Mouse (Mus musculus) adrenal gland, adult 2 months (tissue): ENCODE results near the gene 1700016D06Rik. TPM values are rescaled to one million over a fixed set of nuclear protein-coding genes. Genes with fewer than 3 reads are reported as not detected.
A peak's percentile ranks its signal among the peaks of the same experiment; 100 is the strongest.
"Not testable (repeated sequence)": the region's sequence is repeated elsewhere in the genome, so short reads cannot be mapped to it uniquely, and the experiment has no call there.

Source experiments
- DNase-seq: peaks from one replicate; pipeline ENCODE4 v3.0.0; 2021
- polyA plus RNA-seq: library from polyadenylated mRNA; depleted of rRNA; stranded (reverse); fragments of >200 nt; gene quantifications from 2 replicates; pipeline ENCODE4 v1.2.3, GENCODE M21; 2012
- total RNA-seq, 2 experiments: library from RNA; stranded (reverse); gene quantifications; 2 replicates each; pipeline ENCODE4 v1.2.3; 2021

Gene 1700016D06Rik
- total and polyA plus RNA-seq, 3 experiments, result not detected

DNA sequence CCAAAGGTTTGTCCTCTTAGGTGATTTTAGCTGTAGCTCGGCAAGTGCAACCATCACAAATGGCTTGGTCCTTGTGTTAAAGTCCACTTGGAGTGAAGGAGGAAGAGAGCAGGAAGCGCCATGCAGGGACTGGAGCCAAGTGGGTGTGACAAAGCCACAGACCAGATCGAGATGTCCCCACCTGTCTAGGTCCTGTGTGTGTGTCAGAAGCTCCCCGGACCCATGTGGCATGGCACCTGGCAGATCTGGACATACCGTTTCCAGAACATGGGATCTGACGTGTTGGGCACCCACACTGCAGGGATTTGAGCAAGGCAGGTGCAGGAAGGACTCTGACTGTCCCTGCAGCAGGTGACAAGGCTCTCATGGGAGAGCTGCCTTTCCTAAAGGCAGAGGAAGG, 565 bp upstream of the 1700016D06Rik start:
- DNase-seq, result no peak

GRCm38 (mm10) chr8:11700060-11701032, 517 bp downstream of the 1700016D06Rik start:
- peak; percentile 78 for DNase-seq

DNA sequence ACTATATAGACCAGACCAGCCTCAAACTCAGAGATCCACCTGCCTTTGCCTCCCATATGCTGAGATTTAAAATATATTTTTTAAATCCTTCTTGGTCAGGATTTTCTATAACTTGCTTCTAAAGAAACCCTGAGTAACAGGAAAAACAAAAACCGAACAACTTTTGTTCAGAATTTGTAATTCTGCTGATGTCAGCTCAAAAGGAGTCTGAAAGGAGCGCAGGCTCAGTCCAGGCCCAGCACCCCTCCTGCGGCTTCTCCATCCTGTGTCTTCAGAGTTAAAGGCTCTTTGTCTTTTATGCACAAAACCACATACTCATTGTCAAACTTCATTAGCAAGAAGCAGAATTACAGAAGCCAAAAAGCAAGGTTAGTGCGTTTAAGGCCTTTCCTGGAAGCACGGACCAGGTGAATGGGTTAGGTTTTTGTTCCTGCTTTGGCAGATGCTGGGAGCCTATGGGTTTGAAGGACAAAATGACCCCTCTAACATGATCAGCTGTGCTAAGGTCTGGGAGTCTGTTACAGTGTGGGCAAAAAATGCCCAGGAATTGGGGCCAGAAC, 1.3 kb downstream of the 1700016D06Rik start:
- no peak for DNase-seq

DNA sequence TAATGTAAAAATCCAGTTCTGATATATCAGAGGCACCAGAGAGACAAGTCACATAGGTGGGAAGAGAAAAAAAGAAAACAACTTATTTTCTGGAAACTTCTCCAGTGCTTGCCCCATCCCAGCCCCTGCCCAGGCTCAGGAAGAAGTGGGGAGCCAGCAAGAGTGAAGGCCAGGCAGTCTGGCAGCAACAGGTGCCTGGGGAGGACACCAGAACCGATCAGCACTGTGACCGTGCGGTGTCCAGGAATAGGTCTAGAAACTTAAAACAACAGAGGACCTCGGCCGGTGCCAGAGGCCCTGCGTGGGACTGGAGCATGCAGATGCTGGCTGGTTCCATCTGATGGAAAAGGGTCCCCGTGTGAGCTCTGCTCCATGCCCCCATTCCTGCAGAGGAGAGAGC, 3.4 kb downstream of the 1700016D06Rik start:
- no peak for DNase-seq

- no peak for DNase-seq
These were observed 4.7 kb downstream of the 1700016D06Rik start for GRCm38 (mm10) chr8:11696176-11696575.

DNA sequence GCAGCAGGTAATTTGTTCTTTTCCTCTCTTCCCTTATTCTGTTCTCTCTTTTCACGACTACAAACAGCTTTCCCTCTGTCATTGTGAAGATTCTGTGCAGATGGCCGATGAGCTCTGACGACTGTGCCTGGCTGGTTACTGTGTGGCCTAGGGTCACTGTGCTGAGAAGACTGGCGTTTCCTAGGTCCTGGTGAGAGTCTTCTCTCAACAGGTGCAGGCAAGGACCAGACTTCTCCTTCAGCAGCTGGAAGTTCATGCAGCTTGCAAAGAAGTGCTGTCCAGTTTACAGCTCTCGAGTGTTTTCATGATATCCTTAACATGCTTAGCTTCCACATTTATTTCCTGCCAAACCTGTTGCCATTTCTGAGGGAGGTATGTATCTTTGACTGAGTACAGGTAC, 6.9 kb downstream of the 1700016D06Rik start:
- no peak for DNase-seq

- no peak for DNase-seq
These were observed 8.4 kb downstream of the 1700016D06Rik start for GRCm38 (mm10) chr8:11692455-11692854.

- DNase-seq, result no peak
These were observed 9.1 kb downstream of the 1700016D06Rik start for GRCm38 (mm10) chr8:11691761-11692160.

DNA sequence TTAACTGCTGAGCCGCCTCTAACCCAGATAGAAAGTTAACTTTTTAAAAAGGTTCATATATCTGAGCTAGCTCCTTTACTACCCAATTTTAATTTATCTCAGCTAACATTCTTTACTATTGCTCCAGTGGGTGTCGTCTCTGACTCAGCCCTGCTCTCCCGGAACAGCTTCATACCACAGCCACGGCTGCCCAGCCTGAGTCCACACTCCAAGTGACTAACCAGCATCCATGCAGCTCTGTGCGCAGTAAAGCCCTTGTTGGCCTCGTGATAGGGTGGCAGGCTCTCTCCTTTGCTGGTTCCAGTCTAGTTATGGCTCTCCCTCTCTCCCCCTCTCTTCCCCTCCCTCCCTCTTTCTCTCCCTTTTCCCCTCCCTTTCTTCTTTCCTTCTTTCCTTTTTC, 9.6 kb downstream of the 1700016D06Rik start:
- DNase-seq, result no peak

GRCm38 (mm10) chr8:11689945-11690344, 10.9 kb downstream of the 1700016D06Rik start:
- no peak for DNase-seq

DNA sequence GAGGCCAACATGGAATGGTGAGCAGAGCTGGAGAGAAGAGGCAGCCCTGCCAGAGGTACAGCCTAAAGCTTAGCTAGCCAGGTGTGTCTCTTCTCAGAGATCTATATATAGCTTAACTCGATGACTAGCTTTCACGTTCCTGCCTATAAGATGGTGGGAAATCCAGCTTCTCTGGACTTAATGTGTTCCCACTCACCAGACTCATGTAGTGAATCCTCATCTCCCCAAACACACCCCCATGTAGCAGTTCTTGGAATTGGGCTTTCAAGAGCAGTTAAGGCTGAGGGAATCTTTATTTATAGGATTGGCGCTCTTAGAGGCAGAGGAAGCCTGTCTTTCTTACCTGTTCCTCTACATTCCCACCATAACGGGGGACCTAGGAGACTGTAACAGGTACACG, 13.6 kb downstream of the 1700016D06Rik start:
- DNase-seq, result no peak

GRCm38 (mm10) chr8:11684558-11684957, 16.3 kb downstream of the 1700016D06Rik start:
- DNase-seq, result no peak

DNA sequence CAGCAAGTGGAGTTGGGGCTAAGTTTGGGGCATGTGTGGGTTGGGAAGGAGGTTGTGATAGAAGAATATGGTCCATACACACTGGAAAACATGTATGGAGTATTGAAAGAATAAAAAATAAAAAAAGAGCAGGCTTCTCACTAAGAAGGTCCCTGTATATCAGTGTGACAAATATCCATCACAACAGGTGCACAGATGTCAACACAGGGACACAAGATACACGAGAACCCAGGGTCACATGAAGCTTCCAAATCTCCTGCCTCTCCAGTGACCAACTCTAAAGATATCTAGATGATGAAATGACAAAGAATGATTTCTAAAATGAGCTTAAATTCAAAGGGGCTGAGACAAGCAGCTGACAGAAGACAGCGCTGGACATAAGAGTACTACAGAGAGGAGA, 32.6 kb downstream of the 1700016D06Rik start:
- no peak for DNase-seq

- not testable (repeated sequence) for DNase-seq
These were observed 34.7 kb downstream of the 1700016D06Rik start for GRCm38 (mm10) chr8:11666023-11666716.

DNA sequence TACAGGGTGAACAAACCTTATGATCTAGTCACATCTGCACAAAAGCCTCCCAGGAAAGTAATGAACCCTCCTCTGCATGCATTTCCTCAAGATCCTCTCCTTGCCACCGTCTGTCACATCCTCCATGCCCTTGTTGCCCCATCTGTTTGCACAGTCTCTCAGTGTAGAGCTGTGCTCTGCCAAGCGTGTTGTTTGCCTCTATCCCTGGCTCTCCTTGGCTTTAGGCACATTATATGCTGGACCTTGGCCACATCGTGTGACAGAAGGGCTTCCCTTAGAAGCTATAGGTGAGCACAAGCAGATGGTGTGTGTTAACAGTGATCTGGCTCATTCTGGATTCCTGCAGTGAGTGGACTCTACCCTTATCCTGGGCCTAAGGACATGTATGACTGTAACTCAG, 38.9 kb downstream of the 1700016D06Rik start:
- no peak for DNase-seq

DNA sequence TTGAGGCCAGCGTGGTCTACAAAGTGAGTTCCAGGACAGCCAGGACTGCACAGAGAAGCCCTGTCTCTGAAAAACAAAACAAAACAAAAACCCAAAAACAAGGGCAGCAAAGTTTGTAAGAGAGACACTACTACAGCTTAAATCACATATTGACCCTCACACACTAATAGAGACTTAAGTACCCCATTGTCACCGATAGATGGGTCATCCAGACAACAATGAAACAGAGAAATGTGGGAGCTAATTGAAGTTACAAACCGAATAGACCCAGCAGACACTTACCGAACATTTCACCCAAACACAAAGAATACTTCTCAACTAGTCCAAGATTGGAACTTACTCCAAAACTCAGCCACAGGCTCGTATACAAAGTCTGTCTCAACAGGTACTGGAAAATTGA, 50.8 kb downstream of the 1700016D06Rik start:
- no peak for DNase-seq

GRCm38 (mm10) chr8:11643123-11643522, 57.7 kb downstream of the 1700016D06Rik start:
- DNase-seq, result no peak

DNA sequence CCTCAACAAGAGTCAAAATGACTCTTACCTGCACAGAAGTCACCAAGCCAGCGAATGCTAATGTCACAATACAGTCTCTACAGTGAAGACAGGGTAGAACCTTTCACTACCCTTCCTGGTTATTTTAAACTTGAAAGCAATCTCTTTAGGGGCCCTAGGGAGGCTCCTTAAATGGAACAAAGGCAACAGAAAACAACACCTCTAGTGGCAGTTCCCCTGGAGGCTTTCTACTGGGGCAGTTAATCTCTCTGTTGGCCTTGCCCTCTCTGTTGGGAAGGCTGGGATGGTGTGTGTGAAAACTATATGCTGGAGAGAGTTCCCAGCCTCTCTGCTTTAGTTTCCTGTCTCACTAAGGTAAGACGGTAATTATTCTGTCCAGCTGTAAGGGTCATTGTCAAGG, 60.3 kb downstream of the 1700016D06Rik start:
- no peak for DNase-seq

- no peak for DNase-seq
These were observed 63.3 kb downstream of the 1700016D06Rik start for GRCm38 (mm10) chr8:11637531-11637930.

DNA sequence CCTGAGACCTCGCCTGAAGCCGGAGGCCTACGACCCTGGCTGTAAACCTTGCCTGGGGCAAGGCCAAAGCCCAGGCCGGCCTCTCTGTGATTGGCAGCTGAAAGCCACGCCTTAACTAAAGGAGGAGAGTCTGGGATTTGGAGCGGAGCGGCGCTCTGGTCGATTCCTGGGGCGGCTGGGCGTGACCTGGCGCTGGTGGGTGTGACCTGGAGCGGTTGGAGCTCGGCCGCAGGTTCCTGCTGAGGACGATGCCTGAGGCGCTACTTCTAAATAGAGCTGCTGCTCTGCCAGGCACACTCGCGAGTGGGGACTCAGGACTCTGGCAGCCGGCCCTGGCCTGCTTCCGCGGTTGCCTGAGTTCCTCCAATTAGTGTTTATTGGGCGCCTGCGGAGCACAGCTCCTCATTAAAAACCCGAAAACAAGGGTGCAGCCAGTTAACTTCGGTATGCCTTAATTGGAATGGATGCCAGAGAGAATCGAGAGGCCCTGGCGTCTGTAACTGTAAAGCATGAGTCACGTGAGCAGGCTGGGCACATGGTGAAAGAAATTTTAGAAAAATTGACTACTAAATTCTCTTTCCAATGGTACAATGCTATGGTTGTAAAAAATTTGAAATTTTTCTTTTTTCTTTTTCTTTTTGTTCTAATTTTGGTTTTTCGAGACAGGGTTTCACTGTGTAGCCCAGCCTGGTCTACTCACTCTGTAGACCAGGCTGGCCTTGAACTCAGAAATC, 64.4 kb downstream of the 1700016D06Rik start:
- peak; percentile 94 for DNase-seq

- DNase-seq, result peak; percentile 99
These were observed 65.2 kb downstream of the 1700016D06Rik start, which contains the start of gene Ankrd10 for GRCm38 (mm10) chr8:11635611-11636081. TSS of gene Ankrd10 (minus strand) at chr8:11635757.
